Mouse (Mus musculus) inflammation-experienced regulatory T-cells, adult 16 weeks (primary cell): ENCODE data around the gene Dpp4. TPM values are rescaled to one million over a fixed set of nuclear protein-coding genes. Genes with fewer than 3 reads are reported as not detected.

Source experiments
- polyA plus RNA-seq: library from polyadenylated mRNA; unstranded; fragments of 100-300 nt; shearing (Covaris generic); gene quantifications from one replicate; pipeline ENCODE4 v1.2.1, GENCODE M21; 2017

Gene Dpp4
- 154 TPM for polyA plus RNA-seq

DNA sequence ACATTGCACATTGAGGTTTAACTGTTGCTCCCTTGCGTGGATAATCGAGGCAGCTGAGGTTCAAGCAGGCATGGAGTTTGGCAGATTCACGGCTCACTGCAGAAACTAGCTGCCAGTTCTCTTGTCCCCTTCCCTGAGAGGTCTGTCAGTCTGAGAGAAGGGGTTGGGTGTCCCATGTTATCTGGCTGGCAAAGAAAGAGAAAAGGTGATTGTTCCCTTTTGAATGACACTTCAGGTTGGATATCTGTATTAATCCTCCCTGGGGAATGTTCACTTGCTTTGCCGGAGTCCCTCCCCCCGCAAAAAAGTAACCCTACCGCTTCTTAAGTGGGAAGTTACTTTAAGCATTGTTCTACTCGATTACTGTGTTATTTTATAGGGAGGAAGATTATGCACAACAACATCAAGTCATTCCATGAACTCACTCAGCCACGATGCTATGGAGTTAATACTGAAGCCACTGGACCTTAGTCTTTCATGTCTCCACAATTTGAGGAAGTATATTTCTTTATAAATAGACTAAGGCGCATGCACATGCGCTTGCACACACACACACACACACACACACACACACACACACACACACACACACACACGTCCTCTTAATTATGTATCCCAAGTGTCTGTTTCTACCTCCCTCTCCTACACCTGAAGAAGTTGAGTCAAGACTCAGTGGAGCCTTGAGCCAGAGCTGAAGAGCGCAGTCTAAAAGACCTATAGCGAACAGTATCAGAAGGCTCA is at the start of gene Dpp4:
Gene Dpp4, minus strand, starts transcription at position 151 of the 741 bp plus-strand sequence.

Other genes starting within 250 kb of the Dpp4 start
- not detected for gene Gcg, start 71.4 kb upstream of the Dpp4 start, polyA plus RNA-seq
- gene Fap, start 161.8 kb upstream of the Dpp4 start, polyA plus RNA-seq = 0.30 TPM
- gene Ifih1, start 234.0 kb upstream of the Dpp4 start, polyA plus RNA-seq = 17.3 TPM